Mouse (Mus musculus) limb, embryonic 12.5 days (tissue): ENCODE data around the gene Dnlz. TPM values are rescaled to one million over a fixed set of nuclear protein-coding genes. Genes with fewer than 3 reads are reported as not detected.

Experiments
- ATAC-seq: fragments of 200-750 bp; cut with Nextera tagmentation; 2 replicates; pipeline ENCODE4 v1.8.0; 2017; ENCODE audit warnings: low read depth, moderate TSS enrichment; ENCODE audit not compliant: insufficient number of reproducible peaks, insufficient read depth, low FRiP score, low TSS enrichment
- H3K27ac ChIP-seq: fragments of 300-500 bp; sonication (generic); 2 replicates; pipeline ENCODE4 v1.5.1; 2016; ENCODE audit warnings: mild to moderate bottlenecking, moderate library complexity
- H3K27me3 ChIP-seq: fragments of 300-500 bp; sonication (generic); 2 replicates; pipeline ENCODE4 v1.6.1; 2016; ENCODE audit warnings: mild to moderate bottlenecking, moderate library complexity
- H3K36me3 ChIP-seq: fragments of 300-500 bp; sonication (generic); 2 replicates; pipeline ENCODE4 v1.6.1; 2016; ENCODE audit warnings: mild to moderate bottlenecking, moderate library complexity
- H3K4me1 ChIP-seq: fragments of 300-500 bp; sonication (generic); replicated peaks from 2 replicates; pipeline ENCODE4 v1.6.1; 2016
- H3K4me2 ChIP-seq: fragments of 300-500 bp; sonication (generic); 2 replicates; pipeline ENCODE4 v1.6.1; 2016; ENCODE audit warnings: mild to moderate bottlenecking, moderate library complexity
- H3K4me3 ChIP-seq: fragments of 300-500 bp; sonication (generic); replicated peaks from 2 replicates; pipeline ENCODE4 v1.5.1; 2016; ENCODE audit warnings: mild to moderate bottlenecking
- H3K9ac ChIP-seq: fragments of 300-500 bp; sonication (generic); replicated peaks from 2 replicates; pipeline ENCODE4 v1.6.1; 2016; ENCODE audit warnings: mild to moderate bottlenecking, moderate library complexity
- H3K9me3 ChIP-seq: fragments of 300-500 bp; sonication (generic); 2 replicates; pipeline ENCODE4 v1.6.1; 2016; ENCODE audit warnings: mild to moderate bottlenecking, moderate library complexity
- WGBS: fragments of 180-500 bp; shearing (Covaris S2); methylation state at CpG from one replicate; pipeline ENCODE4 v1.1.7; 2016; 5-methylcytosine and 5-hydroxymethylcytosine counted together
- polyA plus RNA-seq: library from polyadenylated mRNA; unstranded; fragments of >200 nt; fragmentation: Nextera tagmentation; extraction: Ambion mirVana; gene quantifications from 2 replicates; pipeline ENCODE4 v1.2.1, GENCODE M21; 2016

Dnlz gene
- polyA plus RNA-seq, 1 experiment from 2014 or later = 32.2 TPM

- peaks cover 5% of the 10 kb centered on the region for H3K4me1 ChIP-seq
- peak within 1 kb of the TSS; percentile 53; the same call in 1 of the 2 replicates for H3K27ac ChIP-seq
- no peaks in the 10 kb centered on the region for H3K9me3 ChIP-seq
- peaks cover 70% of the 10 kb centered on the region for H3K36me3 ChIP-seq
- peak within 1 kb of the TSS; percentile 87 for H3K4me3 ChIP-seq
- H3K27me3 ChIP-seq = no peaks in the 10 kb centered on the region
- ATAC-seq = peak; percentile 97
- H3K9ac ChIP-seq = peak within 1 kb of the TSS; percentile 80
- peak within 1 kb of the TSS; percentile 93 for H3K4me2 ChIP-seq
- WGBS = under 1% methylated on average over 38 of the region's 38 CpGs
These were observed 28.3 kb upstream of the Dnlz start, which contains the start of gene Snapc4 for GRCm38 (mm10) chr2:26380131-26380771. Snapc4 (minus strand) TSS chr2:26380653.

- no peaks in the 10 kb centered on the region for H3K27me3 ChIP-seq
- ATAC-seq = no peak
- no peak overlapping the region for H3K4me3 ChIP-seq
- H3K9me3 ChIP-seq = no peaks in the 10 kb centered on the region
- WGBS = 95% methylated on average over 8 of the region's 8 CpGs
- no peaks in the 10 kb centered on the region for H3K4me1 ChIP-seq
- no peak overlapping the region for H3K9ac ChIP-seq
- H3K36me3 ChIP-seq = peaks cover 99% of the 10 kb centered on the region
- no peak overlapping the region for H3K27ac ChIP-seq
- H3K4me2 ChIP-seq = no peak overlapping the region
These were observed 20.5 kb upstream of the Dnlz start for GRCm38 (mm10) chr2:26372396-26372795.

GRCm38 (mm10) chr2:26368572-26368971, 16.7 kb upstream of the Dnlz start:
- H3K4me2 ChIP-seq = no peak overlapping the region
- no peak for ATAC-seq
- no peaks in the 10 kb centered on the region for H3K27me3 ChIP-seq
- H3K27ac ChIP-seq = no peak overlapping the region
- 80% methylated on average over 1 of the region's 1 CpGs for WGBS
- no peaks in the 10 kb centered on the region for H3K9me3 ChIP-seq
- H3K9ac ChIP-seq = no peak overlapping the region
- H3K4me1 ChIP-seq = no peaks in the 10 kb centered on the region
- H3K36me3 ChIP-seq = peaks cover 99% of the 10 kb centered on the region
- no peak overlapping the region for H3K4me3 ChIP-seq

GRCm38 (mm10) chr2:26367911-26368310, 16.0 kb upstream of the Dnlz start:
- H3K9me3 ChIP-seq = no peaks in the 10 kb centered on the region
- H3K4me2 ChIP-seq = no peak overlapping the region
- H3K36me3 ChIP-seq = peaks cover 98% of the 10 kb centered on the region
- WGBS = 93% methylated on average over 6 of the region's 6 CpGs
- no peaks in the 10 kb centered on the region for H3K4me1 ChIP-seq
- H3K27me3 ChIP-seq = no peaks in the 10 kb centered on the region
- H3K9ac ChIP-seq = no peak overlapping the region
- no peak overlapping the region for H3K27ac ChIP-seq
- no peak for ATAC-seq
- no peak overlapping the region for H3K4me3 ChIP-seq

- 88% methylated on average over 10 of the region's 10 CpGs for WGBS
- H3K27ac ChIP-seq = no peak overlapping the region
- H3K4me3 ChIP-seq = no peak overlapping the region
- no peak overlapping the region for H3K9ac ChIP-seq
- no peaks in the 10 kb centered on the region for H3K9me3 ChIP-seq
- H3K36me3 ChIP-seq = peaks cover 76% of the 10 kb centered on the region
- H3K4me2 ChIP-seq = no peak overlapping the region
- ATAC-seq = no peak
- H3K4me1 ChIP-seq = no peaks in the 10 kb centered on the region
- H3K27me3 ChIP-seq = no peaks in the 10 kb centered on the region
These were observed 13.0 kb upstream of the Dnlz start for GRCm38 (mm10) chr2:26364738-26365465.

- Histone ChIP-seq H3K4me1 (no peaks in the 10 kb centered on the region), H3K9me3 (no peaks in the 10 kb centered on the region), H3K4me2 (no peak overlapping the region), H3K9ac (no peak overlapping the region), H3K36me3 (peaks cover 61% of the 10 kb centered on the region), H3K4me3 (no peak overlapping the region), H3K27me3 (no peaks in the 10 kb centered on the region), H3K27ac (no peak overlapping the region)
- ATAC-seq = no peak
- whole genome bisulfite sequencing = 81% methylated on average over 5 of the region's 5 CpGs
These were observed 11.6 kb upstream of the Dnlz start for GRCm38 (mm10) chr2:26363481-26363880.

- Histone ChIP-seq H3K4me3 (no peak overlapping the region), H3K9ac (no peak overlapping the region), H3K27me3 (no peaks in the 10 kb centered on the region), H3K27ac (no peak overlapping the region), H3K4me1 (no peaks in the 10 kb centered on the region), H3K4me2 (no peak overlapping the region), H3K36me3 (peaks cover 56% of the 10 kb centered on the region), H3K9me3 (no peaks in the 10 kb centered on the region)
- ATAC-seq = no peak
- WGBS = 82% methylated on average over 5 of the region's 5 CpGs
These were observed 11.1 kb upstream of the Dnlz start for GRCm38 (mm10) chr2:26362991-26363390.

- H3K4me2 ChIP-seq = no peak within 1 kb of the TSS
- no peaks in the 10 kb centered on the region for H3K4me1 ChIP-seq
- WGBS = 53% methylated on average over 3 of the region's 3 CpGs
- no peaks in the 10 kb centered on the region for H3K27me3 ChIP-seq
- no peak within 1 kb of the TSS for H3K9ac ChIP-seq
- H3K36me3 ChIP-seq = peaks cover 34% of the 10 kb centered on the region
- no peak within 1 kb of the TSS for H3K4me3 ChIP-seq
- no peak within 1 kb of the TSS for H3K27ac ChIP-seq
- no peaks in the 10 kb centered on the region for H3K9me3 ChIP-seq
- no peak for ATAC-seq
These were observed 8.9 kb upstream of the Dnlz start, which contains the start of gene Card9 for GRCm38 (mm10) chr2:26360772-26361171. Card9 (minus strand) TSS chr2:26360918.

GRCm38 (mm10) chr2:26359983-26360382, 8.1 kb upstream of the Dnlz start:
- Histone ChIP-seq H3K4me2 (no peak overlapping the region), H3K9me3 (no peaks in the 10 kb centered on the region), H3K36me3 (peaks cover 26% of the 10 kb centered on the region), H3K27me3 (no peaks in the 10 kb centered on the region), H3K27ac (no peak overlapping the region), H3K4me1 (no peaks in the 10 kb centered on the region), H3K9ac (no peak overlapping the region), H3K4me3 (no peak overlapping the region)
- ATAC-seq = no peak
- 85% methylated on average over 6 of the region's 6 CpGs for WGBS

- 90% methylated on average over 13 of the region's 13 CpGs for WGBS
- Histone ChIP-seq H3K4me1 (no peaks in the 10 kb centered on the region), H3K4me2 (no peak overlapping the region), H3K4me3 (no peak overlapping the region), H3K9ac (no peak overlapping the region), H3K36me3 (peaks cover 14% of the 10 kb centered on the region; the same call in 1 of the 2 replicates), H3K9me3 (no peaks in the 10 kb centered on the region), H3K27me3 (no peaks in the 10 kb centered on the region), H3K27ac (no peak overlapping the region)
- ATAC-seq = no peak
These were observed 6.9 kb upstream of the Dnlz start for GRCm38 (mm10) chr2:26358667-26359320.

GRCm38 (mm10) chr2:26357484-26357883, 5.6 kb upstream of the Dnlz start:
- 0 out of 2 replicates have a peak overlapping the region, but pooled peaks have one; percentile 12 for H3K9ac ChIP-seq
- no peak for ATAC-seq
- 0 out of 2 replicates have a peak, but pooled peaks cover 2% of the 10 kb centered on the region for H3K36me3 ChIP-seq
- WGBS = 58% methylated on average over 15 of the region's 15 CpGs
- no peak overlapping the region for H3K27ac ChIP-seq
- no peak overlapping the region for H3K4me2 ChIP-seq
- H3K4me1 ChIP-seq = peaks cover 6% of the 10 kb centered on the region
- H3K9me3 ChIP-seq = no peaks in the 10 kb centered on the region
- H3K4me3 ChIP-seq = no peak overlapping the region
- H3K27me3 ChIP-seq = no peaks in the 10 kb centered on the region
